Mouse (Mus musculus): Measurements from ENCODE around the gene Nlrc3.

Gene Nlrc3

GRCm38 (mm10) chr16:3929151-3929550 is 47.3 kb downstream of the Nlrc3 start:
- DNase-seq (ENCODE audit: low read depth, low spot score) = no peak

GRCm38 (mm10) chr16:3928582-3928981 is 47.9 kb downstream of the Nlrc3 start:
- DNase-seq (ENCODE audit: low read depth, low spot score) = no peak

GRCm38 (mm10) chr16:3923966-3924365 is 52.5 kb downstream of the Nlrc3 start:
- no peak for DNase-seq (ENCODE audit: low read depth, low spot score)

- no peak for DNase-seq (ENCODE audit: low read depth, low spot score)
Observed at GRCm38 (mm10) chr16:3923515-3923914, 52.9 kb downstream of the Nlrc3 start.

- DNase-seq (ENCODE audit: low read depth, low spot score) = no peak
Observed at GRCm38 (mm10) chr16:3920756-3921155, 55.7 kb downstream of the Nlrc3 start.

- no peak for DNase-seq (ENCODE audit: low read depth, low spot score)
Observed at GRCm38 (mm10) chr16:3909118-3909517, 67.3 kb downstream of the Nlrc3 start.

- DNase-seq (ENCODE audit: low read depth, low spot score) = peak; percentile 90
Observed at GRCm38 (mm10) chr16:3908537-3909111, 67.8 kb downstream of the Nlrc3 start, which contains the start of the genes 1700037C18Rik and Cluap1. Gene 1700037C18Rik, minus strand, starts transcription at chr16:3908689. Gene Cluap1, plus strand, starts transcription at chr16:3908801.

GRCm38 (mm10) chr16:3907471-3907870 is 69.0 kb downstream of the Nlrc3 start:
- DNase-seq (ENCODE audit: low read depth, low spot score) = no peak

- DNase-seq (ENCODE audit: low read depth, low spot score) = no peak
Observed at GRCm38 (mm10) chr16:3896553-3896952, 79.9 kb downstream of the Nlrc3 start.

GRCm38 (mm10) chr16:3896046-3896445 is 80.4 kb downstream of the Nlrc3 start:
- DNase-seq (ENCODE audit: low read depth, low spot score) = no peak

- no peak for DNase-seq (ENCODE audit: low read depth, low spot score)
Observed at GRCm38 (mm10) chr16:3895173-3895792, 81.1 kb downstream of the Nlrc3 start.

Data from retina, adult 2 months (tissue).